Mouse (Mus musculus): ENCODE measurements around the gene Odf3b. TPM values are rescaled to one million over a fixed set of nuclear protein-coding genes. Genes with fewer than 3 reads are reported as not detected.

Gene Odf3b
- polyA plus RNA-seq, 1 experiment from 2014 or later = 5.5 TPM

- Histone ChIP-seq H3K4me2 (replicated peaks) (no peak overlapping the region), H3K4me1 (replicated peaks; ENCODE audit: control insufficient read depth, insufficient read depth, low read length) (no peaks in the 10 kb centered on the region), H3K9ac (no peak overlapping the region), H3K27me3 (ENCODE audit: control insufficient read depth, insufficient read depth, low read length) (no peaks in the 10 kb centered on the region), H3K4me3 (replicated peaks; ENCODE audit: low read length) (no peak overlapping the region), H3K9me3 (ENCODE audit: control insufficient read depth, low read length) (peaks cover 12% of the 10 kb centered on the region; the same call in 1 of the 2 replicates), H3K36me3 (replicated peaks; ENCODE audit: control insufficient read depth, insufficient read depth) (no peaks in the 10 kb centered on the region), H3K27ac (no peak overlapping the region)
- ATAC-seq (ENCODE audit: low FRiP score) (no peak), DNase-seq (ENCODE audit: low spot score) (no peak)
- WGBS = 90% methylated on average over 10 of the region's 10 CpGs
Measured at GRCm38 (mm10) chr15:89404831-89405623, 25.9 kb upstream of the Odf3b start.

GRCm38 (mm10) chr15:89402471-89402870 is 23.4 kb upstream of the Odf3b start:
- H3K36me3 ChIP-seq (replicated peaks; ENCODE audit: control insufficient read depth, insufficient read depth) = no peaks in the 10 kb centered on the region
- no peak overlapping the region for H3K27ac ChIP-seq
- H3K4me1 ChIP-seq (replicated peaks; ENCODE audit: control insufficient read depth, insufficient read depth, low read length) = no peaks in the 10 kb centered on the region
- 79% methylated on average over 1 of the region's 1 CpGs for WGBS
- ATAC-seq (ENCODE audit: low FRiP score) (no peak), DNase-seq (ENCODE audit: low spot score) (no peak)
- no peak overlapping the region for H3K9ac ChIP-seq
- no peaks in the 10 kb centered on the region for H3K27me3 ChIP-seq (ENCODE audit: control insufficient read depth, insufficient read depth, low read length)
- H3K4me3 ChIP-seq (replicated peaks; ENCODE audit: low read length) = no peak overlapping the region
- H3K4me2 ChIP-seq (replicated peaks) = no peak overlapping the region
- H3K9me3 ChIP-seq (ENCODE audit: control insufficient read depth, low read length) = peaks cover 6% of the 10 kb centered on the region; the same call in 1 of the 2 replicates

GRCm38 (mm10) chr15:89399716-89400115 is 20.6 kb upstream of the Odf3b start:
- no peak overlapping the region for H3K4me3 ChIP-seq (replicated peaks; ENCODE audit: low read length)
- H3K27me3 ChIP-seq (ENCODE audit: control insufficient read depth, insufficient read depth, low read length) = no peaks in the 10 kb centered on the region; the same call in 1 of the 2 replicates
- no peaks in the 10 kb centered on the region for H3K36me3 ChIP-seq (replicated peaks; ENCODE audit: control insufficient read depth, insufficient read depth)
- no peak overlapping the region for H3K9ac ChIP-seq
- no peaks in the 10 kb centered on the region for H3K4me1 ChIP-seq (replicated peaks; ENCODE audit: control insufficient read depth, insufficient read depth, low read length)
- no peaks in the 10 kb centered on the region for H3K9me3 ChIP-seq (ENCODE audit: control insufficient read depth, low read length)
- no peak for DNase-seq (ENCODE audit: low spot score)
- no peak overlapping the region for H3K27ac ChIP-seq
- ATAC-seq (ENCODE audit: low FRiP score) = no peak
- no peak overlapping the region for H3K4me2 ChIP-seq (replicated peaks)
- 64% methylated on average over 1 of the region's 1 CpGs for WGBS

GRCm38 (mm10) chr15:89398146-89398545 is 19.1 kb upstream of the Odf3b start:
- WGBS = 76% methylated on average over 2 of the region's 2 CpGs
- Histone ChIP-seq H3K4me3 (replicated peaks; ENCODE audit: low read length) (no peak overlapping the region), H3K9ac (no peak overlapping the region), H3K9me3 (ENCODE audit: control insufficient read depth, low read length) (no peaks in the 10 kb centered on the region), H3K27me3 (ENCODE audit: control insufficient read depth, insufficient read depth, low read length) (no peaks in the 10 kb centered on the region; the same call in 1 of the 2 replicates), H3K27ac (no peak overlapping the region), H3K36me3 (replicated peaks; ENCODE audit: control insufficient read depth, insufficient read depth) (no peaks in the 10 kb centered on the region), H3K4me2 (replicated peaks) (no peak overlapping the region), H3K4me1 (replicated peaks; ENCODE audit: control insufficient read depth, insufficient read depth, low read length) (no peaks in the 10 kb centered on the region)
- no peak for DNase-seq (ENCODE audit: low spot score)
- ATAC-seq (ENCODE audit: low FRiP score) = no peak

- Histone ChIP-seq H3K27ac (no peak overlapping the region), H3K9me3 (ENCODE audit: control insufficient read depth, low read length) (no peaks in the 10 kb centered on the region), H3K4me2 (replicated peaks) (no peak overlapping the region), H3K36me3 (replicated peaks; ENCODE audit: control insufficient read depth, insufficient read depth) (no peaks in the 10 kb centered on the region), H3K4me1 (replicated peaks; ENCODE audit: control insufficient read depth, insufficient read depth, low read length) (no peaks in the 10 kb centered on the region), H3K27me3 (ENCODE audit: control insufficient read depth, insufficient read depth, low read length) (no peaks in the 10 kb centered on the region; the same call in 1 of the 2 replicates), H3K4me3 (replicated peaks; ENCODE audit: low read length) (no peak overlapping the region), H3K9ac (no peak overlapping the region)
- DNase-seq (ENCODE audit: low spot score) (no peak), ATAC-seq (ENCODE audit: low FRiP score) (no peak)
- 91% methylated on average over 4 of the region's 4 CpGs for WGBS
Measured at GRCm38 (mm10) chr15:89396883-89397282, 17.8 kb upstream of the Odf3b start.

- Histone ChIP-seq H3K4me1 (replicated peaks; ENCODE audit: control insufficient read depth, insufficient read depth, low read length) (no peaks in the 10 kb centered on the region), H3K9me3 (ENCODE audit: control insufficient read depth, low read length) (no peaks in the 10 kb centered on the region), H3K36me3 (replicated peaks; ENCODE audit: control insufficient read depth, insufficient read depth) (no peaks in the 10 kb centered on the region), H3K27me3 (ENCODE audit: control insufficient read depth, insufficient read depth, low read length) (no peaks in the 10 kb centered on the region), H3K27ac (no peak overlapping the region), H3K4me2 (replicated peaks) (no peak overlapping the region), H3K9ac (no peak overlapping the region), H3K4me3 (replicated peaks; ENCODE audit: low read length) (no peak overlapping the region)
- no peak for DNase-seq (ENCODE audit: low spot score)
- no peak for ATAC-seq (ENCODE audit: low FRiP score)
- 89% methylated on average over 10 of the region's 10 CpGs for WGBS
Measured at GRCm38 (mm10) chr15:89390081-89390480, 11.0 kb upstream of the Odf3b start.

- WGBS = 52% methylated on average over 12 of the region's 12 CpGs
- H3K27me3 ChIP-seq (ENCODE audit: control insufficient read depth, insufficient read depth, low read length) = no peaks in the 10 kb centered on the region
- no peaks in the 10 kb centered on the region for H3K4me1 ChIP-seq (replicated peaks; ENCODE audit: control insufficient read depth, insufficient read depth, low read length)
- no peak overlapping the region for H3K9ac ChIP-seq
- ATAC-seq (ENCODE audit: low FRiP score) (no peak), DNase-seq (ENCODE audit: low spot score) (no peak)
- H3K9me3 ChIP-seq (ENCODE audit: control insufficient read depth, low read length) = no peaks in the 10 kb centered on the region
- H3K4me3 ChIP-seq (replicated peaks; ENCODE audit: low read length) = no peak overlapping the region
- no peak overlapping the region for H3K4me2 ChIP-seq (replicated peaks)
- no peaks in the 10 kb centered on the region for H3K36me3 ChIP-seq (replicated peaks; ENCODE audit: control insufficient read depth, insufficient read depth)
- no peak overlapping the region for H3K27ac ChIP-seq
Measured at GRCm38 (mm10) chr15:89387127-89387526, 8.0 kb upstream of the Odf3b start.

- peaks cover 16% of the 10 kb centered on the region for H3K27me3 ChIP-seq (ENCODE audit: control insufficient read depth, insufficient read depth, low read length)
- H3K9me3 ChIP-seq (ENCODE audit: control insufficient read depth, low read length) = no peaks in the 10 kb centered on the region
- no peak within 1 kb of the TSS for H3K4me3 ChIP-seq (replicated peaks; ENCODE audit: low read length)
- H3K4me1 ChIP-seq (replicated peaks; ENCODE audit: control insufficient read depth, insufficient read depth, low read length) = no peaks in the 10 kb centered on the region
- no peaks in the 10 kb centered on the region for H3K36me3 ChIP-seq (replicated peaks; ENCODE audit: control insufficient read depth, insufficient read depth)
- WGBS = 91% methylated on average over 7 of the region's 7 CpGs
- ATAC-seq (ENCODE audit: low FRiP score) = no peak
- no peak for DNase-seq (ENCODE audit: low spot score)
- no peak within 1 kb of the TSS for H3K27ac ChIP-seq
- H3K4me2 ChIP-seq (replicated peaks) = no peak within 1 kb of the TSS
- H3K9ac ChIP-seq = no peak within 1 kb of the TSS
Measured at GRCm38 (mm10) chr15:89384617-89385016, 5.5 kb upstream of the Odf3b start, which contains the start of gene Klhdc7b. Gene Klhdc7b (plus strand): TSS chr15:89384917.

GRCm38 (mm10) chr15:89379429-89379828 is 347 bp upstream of the Odf3b start:
- Histone ChIP-seq H3K4me2 (replicated peaks) (peak overlapping the region; percentile 48), H3K9ac (no peak overlapping the region; the same call in 1 of the 2 replicates), H3K27me3 (ENCODE audit: control insufficient read depth, insufficient read depth, low read length) (peaks cover 55% of the 10 kb centered on the region), H3K36me3 (replicated peaks; ENCODE audit: control insufficient read depth, insufficient read depth) (no peaks in the 10 kb centered on the region), H3K27ac (no peak overlapping the region), H3K4me1 (replicated peaks; ENCODE audit: control insufficient read depth, insufficient read depth, low read length) (peaks cover 7% of the 10 kb centered on the region), H3K4me3 (replicated peaks; ENCODE audit: low read length) (peak overlapping the region; percentile 21), H3K9me3 (ENCODE audit: control insufficient read depth, low read length) (no peaks in the 10 kb centered on the region)
- DNase-seq (ENCODE audit: low spot score) (no peak), ATAC-seq (ENCODE audit: low FRiP score) (no peak)
- WGBS = 15% methylated on average over 10 of the region's 10 CpGs
